Mouse (Mus musculus): ENCODE data around the gene Taf11.

Taf11 gene

GRCm38 (mm10) chr17:27856265-27856797 lies 53.3 kb downstream of the Taf11 start, which contains the start of gene Uhrf1bp1:
Gene Uhrf1bp1, plus strand, starts transcription at chr17:27856441.
- in situ Hi-C loops (cut with MboI, MseI), result no loop called here

All from T-helper 1 cell (primary cell).